Mouse (Mus musculus) C2C12 (cell line): ENCODE results near the gene Fam198a. TPM values are rescaled to one million over a fixed set of nuclear protein-coding genes. Genes with fewer than 3 reads are reported as not detected.
A peak's percentile ranks its signal among the peaks of the same experiment; 100 is the strongest.

ENCODE experiments used
- H3K27me3 ChIP-seq: one replicate; pipeline ENCODE4 v1.6.1; 2011; ENCODE audit not compliant: control insufficient read depth, insufficient read depth, insufficient read length
- H3K36me3 ChIP-seq: one replicate; pipeline ENCODE4 v1.6.1; 2011; ENCODE audit not compliant: control insufficient read depth, insufficient read depth
- H3K4me3 ChIP-seq: one replicate; pipeline ENCODE4 v1.5.1; 2011; ENCODE audit warnings: mild to moderate bottlenecking, control low read depth; ENCODE audit not compliant: poor library complexity, insufficient read depth, severe bottlenecking
- H3K79me2 ChIP-seq: one replicate; pipeline ENCODE4 v1.6.1; 2011; ENCODE audit not compliant: control insufficient read depth, insufficient read depth
- H3K79me3 ChIP-seq: one replicate; pipeline ENCODE4 v1.6.1; 2011; ENCODE audit warnings: low read depth, control low read depth
- H3ac ChIP-seq: one replicate; pipeline ENCODE3; 2011; ENCODE audit warnings: low read depth; ENCODE audit not compliant: control insufficient read depth, insufficient read length
- CEBPB ChIP-seq: IDR thresholded peaks from one replicate; pipeline ENCODE4 v1.6.1; 2011; ENCODE audit warnings: low read depth, mild to moderate bottlenecking, control low read depth, moderate library complexity
- CTCF ChIP-seq: IDR thresholded peaks from one replicate; pipeline ENCODE4 v1.5.1; 2011; ENCODE audit not compliant: control insufficient read depth, insufficient read depth, insufficient read length
- FOSL1 ChIP-seq: IDR thresholded peaks from one replicate; pipeline ENCODE4 v1.8.0; 2011; ENCODE audit warnings: mild to moderate bottlenecking, low read length; ENCODE audit not compliant: poor library complexity, insufficient read depth, severe bottlenecking
- MAX ChIP-seq: IDR thresholded peaks from one replicate; pipeline ENCODE4 v1.6.1; 2011; ENCODE audit warnings: mild to moderate bottlenecking, control low read depth
- MYOD1 ChIP-seq: IDR thresholded peaks from one replicate; pipeline ENCODE4 v1.6.1; 2011; ENCODE audit warnings: low read depth; ENCODE audit not compliant: control insufficient read depth, insufficient read length
- MYOG ChIP-seq: IDR thresholded peaks from one replicate; pipeline ENCODE4 v1.6.1; 2011; ENCODE audit not compliant: control insufficient read depth, insufficient read length; ENCODE audit errors: extremely low read depth
- USF1 ChIP-seq: IDR thresholded peaks from one replicate; pipeline ENCODE4 v1.6.1; 2011; ENCODE audit warnings: low read depth, mild to moderate bottlenecking, control low read depth, moderate library complexity
- polyA plus RNA-seq: library from polyadenylated mRNA; unstranded; fragments of >200 nt; fragmentation: generic; extraction: Trizol; gene quantifications from one replicate; pipeline ENCODE4 v1.2.1, GENCODE M21; 2012; ENCODE audit warnings: missing spikeins

Gene Fam198a
- polyA plus RNA-seq, 1 experiment = not detected

DNA sequence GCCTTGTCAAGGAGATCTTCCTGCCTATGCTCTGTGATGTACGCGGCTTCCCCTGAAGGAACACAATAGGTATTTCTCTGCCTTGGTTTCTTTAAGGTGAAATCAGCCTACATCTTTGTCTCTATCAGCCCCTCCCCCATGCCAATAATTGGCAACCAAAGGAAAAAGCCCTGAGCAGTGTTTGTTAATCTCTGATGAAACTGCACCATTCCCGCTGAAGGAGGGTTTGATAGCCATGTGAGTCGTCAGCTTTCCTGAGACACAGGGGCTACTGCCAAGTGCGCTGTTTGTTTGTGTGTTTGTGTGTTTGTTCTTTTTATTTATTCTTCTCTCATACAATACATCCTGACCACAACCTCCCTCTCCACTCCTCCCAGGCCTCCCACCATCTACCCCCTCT is 26.9 kb upstream of the Fam198a start:
- no peak overlapping the region for H3K4me3 ChIP-seq
- H3K79me2 ChIP-seq = no peaks in the 10 kb centered on the region
- H3K79me3 ChIP-seq = no peaks in the 10 kb centered on the region
- TF ChIP-seq USF1 (no peak), FOSL1 (no peak), MYOG (no peak), MYOD1 (no peak), MAX (no peak), CTCF (no peak), CEBPB (no peak)
- no peak overlapping the region for H3ac ChIP-seq
- peaks cover 46% of the 10 kb centered on the region for H3K27me3 ChIP-seq
- no peaks in the 10 kb centered on the region for H3K36me3 ChIP-seq

DNA sequence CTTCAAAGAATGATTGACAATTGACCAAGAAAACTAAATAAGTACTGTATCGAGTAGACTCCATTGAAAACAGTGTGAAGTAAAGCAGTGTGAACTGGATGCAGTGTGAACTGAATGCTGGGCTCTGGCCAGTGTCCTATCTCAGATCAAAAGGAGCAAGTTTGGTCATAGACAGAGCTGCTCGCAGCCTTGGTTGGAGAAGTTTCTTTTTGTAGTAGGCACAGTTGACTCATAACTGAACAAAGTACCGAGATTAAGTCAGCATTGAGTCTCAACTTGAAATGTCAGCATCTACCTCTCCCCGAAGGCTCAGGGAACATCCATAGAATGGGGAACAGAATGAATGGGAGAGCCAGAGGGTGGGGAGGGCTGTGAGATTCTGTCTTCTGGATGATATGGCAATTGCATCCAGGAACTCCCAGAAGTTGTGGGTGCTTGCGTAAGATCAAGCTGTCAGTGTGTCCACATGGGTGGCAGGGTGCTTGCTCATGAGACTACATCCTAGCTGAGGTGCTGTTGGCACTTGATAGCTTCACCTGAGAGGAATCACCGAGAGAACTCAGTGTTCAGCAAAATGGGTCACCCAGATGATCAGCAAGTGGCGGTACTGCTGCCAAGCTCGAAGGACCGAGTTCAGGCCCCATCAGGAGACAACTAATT is 25.8 kb upstream of the Fam198a start:
- TF ChIP-seq MYOG (no peak), MYOD1 (no peak), CEBPB (no peak), CTCF (no peak), FOSL1 (no peak), USF1 (no peak), MAX (no peak)
- no peaks in the 10 kb centered on the region for H3K36me3 ChIP-seq

DNA sequence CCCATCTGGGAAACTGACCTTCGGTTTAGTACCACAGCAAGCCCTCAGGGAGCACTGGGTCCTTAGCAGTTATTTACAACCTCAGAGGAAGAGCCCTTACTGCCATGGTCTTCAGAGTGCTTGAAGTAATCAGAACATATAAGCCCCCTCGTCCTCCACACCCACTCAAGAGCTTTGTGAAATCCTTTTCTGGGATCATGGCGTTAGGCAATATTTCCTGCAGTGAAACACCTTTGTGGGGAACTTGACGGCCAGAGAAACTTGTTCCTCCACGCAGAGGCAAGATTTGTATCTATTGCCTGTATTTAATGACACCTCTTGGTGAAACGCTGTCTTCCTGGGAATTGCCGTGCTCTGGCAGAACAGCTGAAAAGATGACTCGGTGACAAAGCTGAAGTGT is 24.8 kb upstream of the Fam198a start:
- TF ChIP-seq MAX (no peak), FOSL1 (no peak), USF1 (no peak), MYOG (no peak), CEBPB (no peak), MYOD1 (no peak), CTCF (no peak)

More for the DNA sequence above, 25.8 kb upstream of the Fam198a start:
- no peaks in the 10 kb centered on the region for H3K79me3 ChIP-seq
- H3K79me2 ChIP-seq = no peaks in the 10 kb centered on the region
- H3ac ChIP-seq = no peak overlapping the region
- peaks cover 46% of the 10 kb centered on the region for H3K27me3 ChIP-seq
- H3K4me3 ChIP-seq = no peak overlapping the region

DNA sequence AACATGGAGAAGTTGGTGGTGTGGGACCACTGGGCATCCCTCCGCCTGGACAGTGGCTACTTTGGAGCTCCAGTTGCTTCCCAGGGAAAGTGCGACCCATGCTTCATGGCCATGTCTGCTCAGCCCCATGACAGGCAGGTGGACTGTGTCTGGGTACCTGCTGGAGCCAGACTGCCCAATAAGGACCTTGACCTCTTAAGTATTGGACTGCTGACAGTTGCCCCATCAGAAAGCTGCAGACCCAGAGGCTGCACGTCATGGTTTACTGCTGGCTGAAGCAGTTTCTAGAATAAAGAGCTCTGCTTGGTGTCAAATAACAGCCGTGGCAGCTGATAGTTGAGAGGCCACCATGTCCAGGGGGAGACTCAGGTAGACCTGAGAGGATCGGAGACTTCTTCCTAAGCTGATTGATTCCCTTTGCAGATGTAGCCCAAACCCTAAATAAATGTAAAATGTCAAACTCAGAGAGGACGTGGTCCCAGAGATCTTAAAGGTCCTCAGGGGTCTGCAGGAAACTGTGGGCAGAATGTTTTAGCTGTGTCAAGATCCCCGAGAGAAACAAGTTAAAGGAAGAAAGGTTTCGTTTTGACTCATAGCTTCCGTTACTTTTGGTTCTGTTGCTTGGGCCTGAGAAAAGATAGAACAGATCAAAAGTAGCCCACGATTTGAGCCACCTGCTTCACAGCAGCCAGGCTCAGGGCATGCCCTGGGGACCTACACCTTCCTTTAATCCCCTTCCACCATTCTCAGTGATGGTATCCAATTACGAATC is 24.0 kb upstream of the Fam198a start:
- H3K27me3 ChIP-seq = peaks cover 46% of the 10 kb centered on the region
- H3K79me2 ChIP-seq = no peaks in the 10 kb centered on the region
- H3ac ChIP-seq = no peak overlapping the region
- no peaks in the 10 kb centered on the region for H3K79me3 ChIP-seq
- no peaks in the 10 kb centered on the region for H3K36me3 ChIP-seq
- TF ChIP-seq USF1 (no peak), CEBPB (no peak), CTCF (no peak), MAX (no peak), FOSL1 (no peak), MYOD1 (no peak), MYOG (no peak)
- H3K4me3 ChIP-seq = no peak overlapping the region

More for the DNA sequence above, 24.8 kb upstream of the Fam198a start:
- no peak overlapping the region for H3ac ChIP-seq
- no peak overlapping the region for H3K4me3 ChIP-seq
- H3K27me3 ChIP-seq = peaks cover 46% of the 10 kb centered on the region
- no peaks in the 10 kb centered on the region for H3K79me2 ChIP-seq
- H3K36me3 ChIP-seq = no peaks in the 10 kb centered on the region
- no peaks in the 10 kb centered on the region for H3K79me3 ChIP-seq

DNA sequence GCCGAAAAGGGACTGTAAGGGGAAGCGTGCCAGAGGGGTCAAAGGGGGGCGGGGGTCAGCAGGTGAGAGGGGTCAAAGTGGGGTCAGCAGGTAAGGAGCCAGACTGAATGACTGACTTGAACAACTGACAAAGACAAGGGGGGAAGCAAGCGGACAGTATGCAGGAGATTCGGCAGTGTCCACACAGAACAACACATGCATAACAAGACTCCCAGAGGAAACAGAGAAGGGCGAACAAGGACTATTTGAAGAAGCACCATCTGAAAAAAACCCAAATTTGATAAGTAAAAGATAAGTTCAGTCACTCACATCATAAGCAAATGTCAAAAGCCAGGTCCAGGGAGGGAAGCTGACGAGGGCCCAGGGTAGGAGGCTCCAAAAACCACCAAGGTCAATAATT is 23.1 kb upstream of the Fam198a start:
- TF ChIP-seq FOSL1 (no peak), USF1 (no peak), CEBPB (no peak), MYOG (no peak), MAX (no peak)

DNA sequence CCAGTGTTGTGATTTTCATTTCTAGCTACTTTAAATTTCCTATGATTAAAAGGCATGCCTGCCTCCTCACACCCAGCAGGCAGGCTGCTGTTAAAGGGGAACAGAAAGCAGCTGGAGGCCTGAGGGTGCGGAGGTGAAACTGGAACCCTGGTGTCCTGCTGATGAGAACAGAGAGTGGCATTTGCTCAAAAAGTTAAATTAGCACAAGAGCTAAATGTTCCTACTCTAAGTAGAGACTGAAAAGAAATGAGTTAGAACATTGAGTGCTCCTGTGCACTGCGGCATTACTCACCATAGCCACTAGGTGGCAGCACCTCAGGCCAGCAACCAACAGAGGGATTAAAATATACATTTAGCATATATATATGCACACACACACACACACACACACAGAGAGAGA is 22.3 kb upstream of the Fam198a start:
- TF ChIP-seq MYOD1 (no peak), CTCF (peak; percentile 30)
- Histone ChIP-seq H3K4me3 (no peak overlapping the region), H3K79me3 (no peaks in the 10 kb centered on the region), H3K27me3 (peaks cover 44% of the 10 kb centered on the region), H3K79me2 (no peaks in the 10 kb centered on the region), H3K36me3 (no peaks in the 10 kb centered on the region), H3ac (no peak overlapping the region)

More for the DNA sequence above, 23.1 kb upstream of the Fam198a start:
- H3ac ChIP-seq = no peak overlapping the region
- H3K4me3 ChIP-seq = no peak overlapping the region
- H3K79me2 ChIP-seq = no peaks in the 10 kb centered on the region
- peaks cover 46% of the 10 kb centered on the region for H3K27me3 ChIP-seq
- no peaks in the 10 kb centered on the region for H3K36me3 ChIP-seq
- H3K79me3 ChIP-seq = no peaks in the 10 kb centered on the region
